Mouse (Mus musculus): ENCODE measurements at regions not wholly inside any gene's neighbourhood (a gene's known extent, or its start where the extent isn't known, plus 50 kb on each side); places are given as distances from the start of the nearest gene placed in this dataset.

GRCm38 (mm10) chr7:73303818-73304217, 71.5 kb upstream of the Rgma start:
- DNase-seq, result no peak

- no peak for DNase-seq
Measured at GRCm38 (mm10) chr7:73304799-73305198, 70.5 kb upstream of the Rgma start.

GRCm38 (mm10) chr7:73305286-73305975, 69.9 kb upstream of the Rgma start:
- no peak for DNase-seq

DNA sequence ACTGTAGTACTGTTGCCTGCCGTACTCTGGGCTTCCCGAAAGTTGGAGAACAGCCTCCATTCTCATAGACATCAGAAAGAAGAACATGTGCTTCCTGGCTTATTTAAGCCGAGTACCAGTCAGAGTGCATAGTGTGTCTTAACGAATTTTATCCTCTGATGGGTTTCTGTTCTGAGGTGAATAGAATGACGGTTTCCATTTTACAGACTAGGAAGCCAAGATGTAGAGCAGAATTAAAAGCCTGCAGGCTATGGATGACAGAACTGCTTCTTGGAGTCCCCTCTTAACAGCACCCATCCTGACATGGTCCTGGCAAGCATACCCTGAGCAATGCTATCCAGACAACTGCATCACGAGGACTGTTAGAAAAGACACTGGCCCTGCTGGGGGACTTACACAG, 69.0 kb upstream of the Rgma start:
- DNase-seq, result no peak

DNA sequence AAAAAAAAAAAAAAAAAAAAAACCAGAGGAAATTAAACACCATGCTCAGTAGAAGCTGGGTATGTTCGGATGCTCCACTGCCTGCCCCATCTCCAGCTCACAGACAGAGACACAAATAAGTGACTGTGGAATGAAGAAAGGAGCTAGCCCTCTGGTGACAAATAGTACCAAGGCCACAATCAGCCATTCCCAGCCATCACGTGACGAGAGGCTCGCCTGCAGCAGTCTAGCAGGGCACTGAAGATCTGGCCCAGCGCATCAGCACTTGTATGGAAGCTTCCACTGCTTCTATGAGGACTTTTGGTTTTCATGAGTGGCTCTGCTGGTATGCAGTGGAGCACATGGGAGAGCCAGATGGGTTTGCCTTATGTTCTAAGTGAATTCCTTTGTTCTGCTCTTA, 68.6 kb upstream of the Rgma start:
- DNase-seq, result no peak

DNA sequence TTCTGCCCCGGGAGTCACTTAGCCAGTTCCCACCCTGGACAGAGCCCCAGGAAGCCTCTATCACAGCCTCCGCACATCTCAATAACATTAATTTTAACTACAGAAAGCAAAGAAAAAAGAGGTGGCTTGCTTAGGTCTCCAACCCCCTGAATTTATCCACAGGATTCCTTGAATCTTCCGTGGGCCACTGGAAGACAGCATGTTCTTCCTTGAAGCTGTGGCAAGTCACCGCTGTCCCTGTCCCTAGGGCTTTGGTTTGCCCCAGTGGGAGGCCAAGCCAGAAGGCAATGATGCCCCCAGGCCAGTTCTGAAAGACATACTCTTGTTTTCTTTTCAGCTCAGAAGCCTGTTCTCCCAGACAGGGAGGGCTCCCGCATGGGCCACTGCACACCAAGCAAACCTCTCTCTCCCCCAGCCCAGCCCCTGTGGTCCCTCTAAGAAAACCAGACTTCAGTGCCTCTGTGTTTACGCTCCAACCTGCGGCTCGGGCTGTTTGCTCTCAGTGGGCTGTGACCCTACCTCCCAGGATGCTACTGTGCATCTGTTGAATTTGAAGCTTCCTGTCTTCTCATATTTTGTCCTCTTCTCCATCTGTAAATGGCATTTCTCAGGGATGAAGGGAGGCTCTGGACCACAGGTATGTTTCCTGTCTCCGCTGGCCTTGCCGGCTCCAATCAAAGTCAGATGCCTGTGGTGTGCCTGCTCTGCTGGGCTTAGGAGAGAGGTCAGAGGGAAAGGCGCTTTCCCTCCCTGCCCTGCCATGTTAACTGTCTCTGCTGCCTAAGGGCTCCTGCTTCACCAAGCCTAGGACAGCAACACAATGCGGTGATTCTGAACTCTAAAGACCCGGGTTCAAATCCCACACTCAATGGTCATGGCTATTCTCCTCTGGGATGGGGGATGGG, 67.5 kb upstream of the Rgma start:
- no peak for DNase-seq

DNA sequence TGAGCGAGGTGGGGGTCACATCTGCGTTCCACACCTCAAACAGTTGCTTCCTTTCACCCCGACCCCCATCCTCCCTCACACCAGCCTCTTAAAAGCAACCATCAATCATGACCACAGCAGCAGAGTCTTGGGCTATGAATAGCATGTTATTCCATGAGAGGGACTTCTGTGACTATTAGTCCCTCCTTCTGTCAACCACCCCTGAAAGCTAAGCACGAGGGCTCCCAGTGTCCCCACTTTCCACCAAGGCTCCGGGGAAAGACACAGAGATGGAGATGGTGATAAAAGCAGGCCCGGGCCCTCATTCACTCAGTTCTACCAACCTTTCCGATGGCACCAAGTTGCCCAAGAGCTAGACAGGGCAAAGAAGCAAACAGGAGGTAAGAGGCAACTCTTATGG, 66.3 kb upstream of the Rgma start:
- DNase-seq, result no peak

GRCm38 (mm10) chr7:73310056-73310455, 65.3 kb upstream of the Rgma start:
- no peak for DNase-seq

DNA sequence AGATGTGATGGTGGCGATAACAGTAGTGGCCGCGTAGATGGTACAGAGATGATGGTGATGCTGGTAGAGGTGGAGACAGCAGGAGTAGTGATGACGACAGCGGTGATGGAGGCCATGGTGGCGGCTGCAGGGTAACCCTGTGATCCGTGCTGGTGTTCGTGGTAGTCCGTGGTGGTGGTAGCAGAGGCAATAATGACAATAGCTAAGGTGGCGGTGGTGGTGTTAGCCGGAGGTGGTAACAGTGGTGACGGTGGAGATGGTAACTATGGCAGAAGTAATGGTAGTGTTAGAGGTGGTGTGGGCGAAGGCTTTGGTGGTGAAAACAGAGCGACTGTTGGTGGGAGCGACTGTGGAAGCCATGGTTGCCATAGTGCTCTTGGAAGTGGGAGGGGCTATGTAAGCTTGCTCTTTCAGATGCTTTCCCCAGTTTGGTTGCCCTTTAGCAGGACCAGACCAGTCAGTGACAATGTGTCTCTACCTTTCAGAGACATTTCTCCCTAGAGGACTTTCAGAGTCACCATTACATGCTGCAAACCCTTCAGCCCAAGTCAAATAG, 64.7 kb upstream of the Rgma start:
- no peak for DNase-seq

GRCm38 (mm10) chr7:73315555-73315954, 59.8 kb upstream of the Rgma start:
- DNase-seq, result no peak

GRCm38 (mm10) chr7:73317574-73317973, 57.7 kb upstream of the Rgma start:
- no peak for DNase-seq

GRCm38 (mm10) chr7:73319004-73319403, 56.3 kb upstream of the Rgma start:
- no peak for DNase-seq

DNA sequence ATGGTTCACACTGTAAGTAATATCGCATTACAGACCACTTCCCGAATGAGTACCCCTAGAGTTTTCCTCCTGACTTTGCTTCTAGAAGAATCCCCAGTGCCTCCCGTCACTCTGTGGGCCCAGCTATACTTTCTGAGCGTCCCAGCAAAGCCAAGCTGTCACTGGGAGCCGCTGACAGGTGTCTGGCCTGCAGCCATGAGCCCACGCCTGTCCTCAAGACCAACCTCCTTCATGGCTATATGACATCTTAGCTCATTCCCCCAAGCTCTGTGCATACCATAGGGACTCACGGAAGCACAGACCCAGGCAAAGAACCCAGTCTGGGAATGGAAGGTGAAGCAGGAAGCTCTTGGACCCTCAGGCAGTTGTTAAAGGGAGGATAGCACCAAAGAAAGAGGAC, 55.3 kb upstream of the Rgma start:
- no peak for DNase-seq

DNA sequence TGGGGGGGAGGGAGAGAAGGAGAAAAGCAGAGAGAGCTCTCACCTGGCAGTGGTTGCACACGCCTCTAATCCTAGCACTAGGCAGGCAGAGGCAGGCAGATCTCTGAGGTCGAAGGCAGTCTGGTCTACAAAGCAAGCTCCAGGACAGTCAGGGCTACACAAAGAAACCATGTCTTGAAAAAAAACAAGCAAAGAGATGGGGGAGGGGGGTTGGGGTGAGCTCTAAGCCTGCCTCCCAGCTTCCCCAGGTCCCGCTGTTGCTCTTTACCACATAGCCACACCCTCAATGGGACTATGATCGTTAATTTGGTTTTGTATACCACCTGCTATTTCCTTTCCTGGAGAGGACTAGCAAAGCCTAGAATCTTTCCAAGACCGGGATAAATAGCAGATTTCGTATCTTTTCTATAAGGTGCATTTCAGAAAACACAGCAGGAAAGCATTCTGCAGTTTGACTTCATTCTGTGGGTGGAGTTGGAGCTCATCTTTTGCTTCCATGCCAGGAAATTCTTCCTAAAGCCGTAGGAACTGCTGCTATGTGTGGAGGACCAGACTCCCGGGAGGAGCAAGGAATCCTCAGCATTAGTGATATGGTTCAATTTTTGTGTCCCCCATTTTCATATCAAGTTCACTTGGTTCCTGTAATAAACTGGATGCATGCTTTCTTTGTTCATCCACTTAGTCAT, 52.7 kb upstream of the Rgma start:
- DNase-seq, result no peak

DNA sequence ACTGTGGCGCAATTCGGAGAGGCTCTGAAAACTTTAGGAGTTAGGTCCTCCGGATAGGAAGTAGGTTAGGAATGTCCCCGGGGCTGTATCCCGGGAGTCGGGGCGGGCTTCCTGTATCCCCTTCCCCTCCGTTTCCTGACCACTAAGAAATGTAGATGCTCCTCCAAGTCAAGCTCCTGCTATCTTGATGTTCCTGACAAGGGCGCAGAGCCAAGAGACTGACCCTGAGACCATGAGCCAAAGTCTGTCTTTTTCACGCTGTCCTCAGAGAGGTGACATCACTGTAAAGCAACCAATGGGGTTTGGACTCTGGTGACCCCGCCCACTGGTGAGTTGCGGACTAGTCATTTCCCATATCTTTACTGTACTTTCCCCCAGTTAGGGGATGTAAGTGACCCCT, 51.8 kb upstream of the Rgma start:
- DNase-seq, result no peak

DNA sequence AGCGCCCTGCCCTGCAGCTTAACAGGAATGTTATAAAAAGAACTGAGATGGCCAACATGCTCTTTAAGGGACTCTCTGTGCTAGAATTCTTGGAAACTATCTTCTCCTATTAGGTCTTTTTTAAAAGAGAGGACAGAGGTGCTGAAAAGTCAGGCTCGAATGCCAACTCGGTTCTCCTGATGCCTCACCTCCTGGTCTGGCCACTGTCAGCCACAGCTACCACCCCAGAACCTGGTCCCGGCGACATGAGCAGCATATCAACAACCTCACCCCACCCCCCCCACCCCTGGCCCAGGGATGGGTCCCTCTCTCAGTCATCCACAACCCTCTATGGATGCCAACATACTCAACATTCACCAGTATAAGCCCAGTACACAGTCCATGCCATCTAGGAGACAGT, 49.8 kb upstream of the Rgma start:
- no peak for DNase-seq

Measured in cerebellum, adult 11 months (tissue).